Mouse (Mus musculus) hindbrain, embryonic 16.5 days (tissue): ENCODE results near the gene Gm49322. TPM values are rescaled to one million over a fixed set of nuclear protein-coding genes. Genes with fewer than 3 reads are reported as not detected.

ENCODE experiments used
- ATAC-seq: fragments of 200-750 bp; cut with Nextera tagmentation; 2 replicates; pipeline ENCODE4 v1.8.0; 2017; ENCODE audit warnings: moderate TSS enrichment, moderate library complexity
- H3K27ac ChIP-seq: fragments of 300-500 bp; sonication (generic); 2 replicates; pipeline ENCODE4 v1.5.1; 2014; ENCODE audit warnings: low read depth, mild to moderate bottlenecking, control low read depth, low read length, moderate library complexity
- H3K27me3 ChIP-seq: fragments of 300-500 bp; sonication (generic); replicated peaks from 2 replicates; pipeline ENCODE4 v1.6.1; 2014; ENCODE audit warnings: low read length; ENCODE audit not compliant: control insufficient read depth, insufficient read depth
- H3K36me3 ChIP-seq: fragments of 300-500 bp; sonication (generic); 2 replicates; pipeline ENCODE4 v1.6.1; 2014; ENCODE audit warnings: mild to moderate bottlenecking, low read length, moderate library complexity, mixed read lengths; ENCODE audit not compliant: control insufficient read depth, insufficient read depth
- H3K4me1 ChIP-seq: fragments of 300-500 bp; sonication (generic); 2 replicates; pipeline ENCODE4 v1.6.1; 2014; ENCODE audit warnings: low read depth, low read length; ENCODE audit not compliant: control insufficient read depth, insufficient read depth
- H3K4me2 ChIP-seq: fragments of 300-500 bp; sonication (generic); 2 replicates; pipeline ENCODE4 v1.6.1; 2014; ENCODE audit warnings: mild to moderate bottlenecking, low read length, control low read depth, moderate library complexity
- H3K4me3 ChIP-seq: fragments of 300-500 bp; sonication (generic); 2 replicates; pipeline ENCODE4 v1.5.1; 2014; ENCODE audit warnings: mild to moderate bottlenecking, low read length, control low read depth, moderate library complexity
- H3K9ac ChIP-seq: fragments of 300-500 bp; sonication (generic); 2 replicates; pipeline ENCODE4 v1.6.1; 2014; ENCODE audit warnings: low read depth, mild to moderate bottlenecking, control low read depth, low read length, moderate library complexity
- H3K9me3 ChIP-seq: fragments of 300-500 bp; sonication (generic); 2 replicates; pipeline ENCODE4 v1.6.1; 2014; ENCODE audit warnings: mild to moderate bottlenecking, low read length, moderate library complexity; ENCODE audit not compliant: control insufficient read depth
- WGBS: fragments of 180-500 bp; shearing (Covaris S2); extraction: QIAGEN DNeasy Blood & Tissue Kit; methylation state at CpG from one replicate; pipeline ENCODE4 v1.1.7; 2014; 5-methylcytosine and 5-hydroxymethylcytosine counted together
- polyA plus RNA-seq: library from polyadenylated mRNA; unstranded; fragments of >200 nt; fragmentation: Nextera tagmentation; extraction: Ambion mirVana; gene quantifications from 2 replicates; pipeline ENCODE4 v1.2.1, GENCODE M21; 2015

The Gm49322 gene
- polyA plus RNA-seq, 1 experiment from 2014 or later: 2.3 TPM

DNA sequence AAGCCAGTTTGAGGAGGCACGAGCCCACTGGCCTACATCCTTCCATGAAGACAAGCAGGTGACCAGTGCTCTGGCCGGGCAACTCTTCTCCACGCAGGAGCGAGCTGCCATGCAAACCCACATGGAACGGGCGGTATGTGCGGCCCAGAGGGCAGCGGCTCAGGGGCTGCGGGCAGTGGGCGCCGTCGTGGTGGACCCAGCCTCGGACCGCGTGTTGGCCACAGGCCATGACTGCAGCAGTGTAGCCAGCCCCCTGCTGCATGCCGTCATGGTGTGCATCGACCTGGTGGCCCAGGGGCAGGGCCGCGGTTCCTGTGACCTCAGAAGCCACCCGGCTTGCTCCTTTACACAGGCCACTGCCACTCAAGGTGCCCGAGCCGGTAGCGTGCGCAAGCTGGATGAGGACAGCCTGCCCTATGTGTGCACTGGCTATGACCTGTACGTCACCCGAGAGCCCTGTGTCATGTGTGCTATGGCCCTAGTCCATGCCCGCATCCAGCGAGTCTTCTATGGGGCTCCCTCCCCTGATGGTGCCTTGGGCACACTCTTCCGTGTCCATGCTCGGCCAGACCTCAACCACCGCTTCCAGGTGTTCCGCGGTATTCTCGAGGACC lies 1.0 kb downstream of the Gm49322 start:
- no peak overlapping the region for H3K27ac ChIP-seq
- no peaks in the 10 kb centered on the region for H3K9me3 ChIP-seq
- H3K36me3 ChIP-seq: peaks cover 28% of the 10 kb centered on the region
- no peak overlapping the region for H3K4me2 ChIP-seq
- 94% methylated on average over 34 of the region's 34 CpGs for WGBS
- no peak overlapping the region for H3K4me3 ChIP-seq
- H3K4me1 ChIP-seq: peaks cover 17% of the 10 kb centered on the region
- no peak for ATAC-seq
- H3K9ac ChIP-seq: no peak overlapping the region
- no peaks in the 10 kb centered on the region for H3K27me3 ChIP-seq

DNA sequence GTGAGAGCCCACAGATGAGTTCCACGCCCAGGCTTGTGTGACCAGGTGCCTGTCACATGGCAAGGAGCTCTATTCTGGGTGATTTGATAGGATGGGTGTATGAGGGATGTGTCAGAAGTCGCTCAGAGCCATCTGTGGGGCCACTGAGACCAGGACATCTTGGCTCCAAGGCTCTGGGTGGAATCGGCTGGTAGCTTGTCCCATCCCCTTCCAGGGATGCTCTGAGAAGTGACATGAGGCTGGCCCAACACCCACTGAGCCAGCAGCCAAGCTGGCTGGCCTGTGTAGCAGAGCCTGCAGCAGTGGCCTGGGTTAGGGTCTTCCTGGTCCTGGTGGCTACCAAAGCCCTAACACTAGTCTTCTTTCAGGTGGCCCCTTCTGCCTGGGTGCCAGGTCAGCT lies 2.6 kb downstream of the Gm49322 start:
- peaks cover 11% of the 10 kb centered on the region for H3K4me1 ChIP-seq
- no peak for ATAC-seq
- no peak overlapping the region for H3K4me2 ChIP-seq
- H3K9me3 ChIP-seq: no peaks in the 10 kb centered on the region
- no peaks in the 10 kb centered on the region for H3K27me3 ChIP-seq
- no peak overlapping the region for H3K4me3 ChIP-seq
- 94% methylated on average over 3 of the region's 3 CpGs for WGBS
- H3K27ac ChIP-seq: no peak overlapping the region
- peaks cover 28% of the 10 kb centered on the region for H3K36me3 ChIP-seq
- no peak overlapping the region for H3K9ac ChIP-seq

DNA sequence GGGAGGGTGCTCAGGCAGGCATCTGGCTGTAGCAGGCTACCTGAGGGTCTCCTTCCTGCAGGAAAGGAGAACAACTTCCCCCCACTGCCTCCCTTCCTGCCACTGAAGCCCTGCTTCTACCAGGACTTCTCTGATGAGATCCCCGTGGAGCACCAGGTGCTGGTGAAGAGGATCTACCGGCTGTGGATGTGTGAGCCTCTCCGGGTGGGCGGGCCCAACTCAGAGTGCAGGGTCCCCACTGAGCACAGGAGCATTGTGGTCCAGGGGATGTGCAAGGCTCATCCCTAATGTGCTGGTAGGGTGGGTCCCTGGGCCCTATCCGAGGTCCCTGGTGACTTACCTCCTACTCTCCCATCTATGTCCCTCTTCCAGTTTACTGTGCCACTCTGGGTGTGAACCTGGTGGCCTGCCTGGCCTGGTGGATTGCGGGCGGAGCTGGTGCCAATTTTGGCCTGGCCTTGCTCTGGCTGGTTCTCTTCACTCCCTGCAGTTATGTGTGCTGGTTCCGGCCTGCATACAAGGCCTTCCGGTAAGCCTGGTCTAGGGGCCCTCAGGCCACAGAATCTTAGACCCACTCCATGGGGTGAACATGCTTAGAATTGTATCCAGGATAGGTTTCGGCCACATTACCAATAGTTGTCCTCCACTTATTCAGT lies 3.6 kb downstream of the Gm49322 start:
- Histone ChIP-seq H3K4me2 (no peak overlapping the region), H3K9ac (no peak overlapping the region), H3K27ac (no peak overlapping the region), H3K4me1 (0 out of 2 replicates have a peak, but pooled peaks cover 2% of the 10 kb centered on the region), H3K4me3 (no peak overlapping the region), H3K9me3 (no peaks in the 10 kb centered on the region), H3K36me3 (peaks cover 30% of the 10 kb centered on the region), H3K27me3 (no peaks in the 10 kb centered on the region)
- no peak for ATAC-seq
- WGBS: 93% methylated on average over 10 of the region's 10 CpGs

DNA sequence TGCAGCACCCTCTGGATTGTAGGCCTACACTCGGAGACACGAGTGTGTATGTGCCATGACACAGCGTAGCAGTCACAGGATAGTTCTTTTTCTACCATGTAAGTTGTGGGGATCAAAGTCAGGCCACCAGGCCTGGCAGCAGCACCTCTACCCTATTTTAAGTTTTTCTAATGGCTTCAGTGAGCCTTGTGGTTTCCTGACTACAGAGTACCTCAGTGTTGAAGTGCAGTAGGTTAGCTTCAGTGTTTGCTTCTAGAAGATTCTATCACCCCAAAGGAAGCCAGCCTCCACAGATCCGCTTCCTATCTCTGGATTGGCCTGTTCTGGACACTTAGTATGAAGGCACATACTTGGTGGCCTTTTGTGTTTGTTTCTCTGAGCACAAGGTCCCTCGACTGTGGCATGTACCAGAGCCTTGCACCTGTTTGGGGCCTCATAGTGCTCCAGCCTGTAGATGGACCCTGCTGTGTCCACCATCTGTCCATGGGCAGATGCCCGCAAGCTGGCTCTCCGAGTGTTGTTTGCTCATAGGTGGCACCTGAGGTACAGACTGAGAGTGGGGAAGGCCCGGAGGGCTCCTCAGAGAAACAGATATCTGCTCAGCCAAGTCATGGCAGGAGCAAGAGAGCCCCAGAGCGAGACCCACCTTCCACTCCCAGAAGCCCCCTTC lies 4.4 kb downstream of the Gm49322 start:
- no peak for ATAC-seq
- Histone ChIP-seq H3K36me3 (peaks cover 37% of the 10 kb centered on the region), H3K27ac (no peak overlapping the region), H3K4me3 (no peak overlapping the region), H3K9me3 (no peaks in the 10 kb centered on the region), H3K4me2 (no peak overlapping the region), H3K9ac (no peak overlapping the region), H3K4me1 (no peaks in the 10 kb centered on the region), H3K27me3 (no peaks in the 10 kb centered on the region)
- 90% methylated on average over 9 of the region's 9 CpGs for WGBS

DNA sequence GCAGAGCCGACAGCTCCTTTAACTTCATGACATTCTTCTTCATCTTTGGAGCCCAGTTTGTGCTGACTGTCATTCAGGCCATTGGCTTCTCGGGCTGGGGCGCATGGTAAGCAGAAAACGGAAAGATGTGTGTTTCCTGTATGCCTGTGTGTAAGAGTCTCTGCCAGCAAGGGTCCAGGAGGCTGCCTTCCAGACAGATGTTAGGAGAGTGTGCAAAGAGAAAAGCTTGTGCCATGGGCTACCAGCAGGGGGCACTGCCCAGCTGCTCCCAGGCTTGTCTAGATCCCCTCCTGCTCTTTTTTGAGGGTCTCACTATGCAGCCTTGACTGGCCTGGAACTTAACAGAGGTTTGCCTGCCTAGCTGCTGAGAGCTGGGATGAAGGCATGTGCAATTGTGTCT lies 5.2 kb downstream of the Gm49322 start:
- Histone ChIP-seq H3K4me3 (no peak overlapping the region), H3K9me3 (no peaks in the 10 kb centered on the region), H3K9ac (no peak overlapping the region), H3K4me1 (no peaks in the 10 kb centered on the region), H3K4me2 (no peak overlapping the region), H3K27me3 (no peaks in the 10 kb centered on the region), H3K36me3 (peaks cover 40% of the 10 kb centered on the region), H3K27ac (no peak overlapping the region)
- 80% methylated on average over 4 of the region's 4 CpGs for WGBS
- no peak for ATAC-seq

DNA sequence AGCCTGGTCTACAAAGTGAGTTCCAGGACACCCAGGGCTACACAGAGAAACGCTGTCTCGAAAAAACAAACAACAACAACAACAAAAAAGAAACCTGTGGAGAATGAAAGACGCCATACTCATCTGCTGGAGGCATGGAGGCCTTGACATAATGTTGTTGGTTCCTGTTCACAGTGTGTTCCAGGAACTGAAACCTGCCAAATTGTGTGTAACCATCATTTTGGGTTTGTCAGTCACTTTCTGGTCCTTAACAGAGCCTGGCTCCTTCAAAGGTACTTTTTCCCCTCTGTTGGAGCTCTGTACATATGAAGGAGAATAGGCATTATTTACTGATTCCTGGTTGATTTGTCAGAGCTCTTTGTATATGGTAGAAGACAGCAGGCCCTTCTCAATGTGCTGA lies 6.1 kb downstream of the Gm49322 start:
- Histone ChIP-seq H3K4me2 (no peak overlapping the region), H3K36me3 (peaks cover 32% of the 10 kb centered on the region), H3K27ac (no peak overlapping the region), H3K4me3 (no peak overlapping the region), H3K4me1 (no peaks in the 10 kb centered on the region), H3K9ac (no peak overlapping the region), H3K9me3 (no peaks in the 10 kb centered on the region), H3K27me3 (no peaks in the 10 kb centered on the region)
- WGBS: 94% methylated on average over 3 of the region's 3 CpGs
- no peak for ATAC-seq

DNA sequence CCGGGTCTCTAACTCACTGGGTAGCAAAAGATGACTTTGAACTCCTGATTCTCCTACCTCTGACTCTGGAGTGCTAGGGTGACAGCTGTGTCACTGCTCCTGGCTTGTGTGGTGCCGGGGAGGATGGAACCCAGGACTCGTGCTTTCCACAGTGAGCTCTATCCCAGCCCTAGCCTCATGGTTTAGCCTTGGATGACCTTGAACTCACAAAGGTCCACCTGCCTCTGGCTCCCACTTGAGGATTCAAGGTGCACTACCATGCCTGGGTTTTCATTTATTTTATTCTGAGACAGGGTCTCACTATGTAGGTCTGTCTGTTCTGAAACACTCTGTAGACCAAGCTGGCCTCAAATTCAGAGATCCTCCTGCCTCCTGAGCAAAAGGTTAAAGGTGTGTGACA lies 8.0 kb downstream of the Gm49322 start:
- H3K4me3 ChIP-seq: no peak overlapping the region
- H3K36me3 ChIP-seq: peaks cover 23% of the 10 kb centered on the region
- H3K4me2 ChIP-seq: no peak overlapping the region
- 80% methylated on average over 3 of the region's 3 CpGs for WGBS
- no peak overlapping the region for H3K27ac ChIP-seq
- no peak overlapping the region for H3K9ac ChIP-seq
- ATAC-seq: no peak
- no peaks in the 10 kb centered on the region for H3K27me3 ChIP-seq
- no peaks in the 10 kb centered on the region for H3K9me3 ChIP-seq
- H3K4me1 ChIP-seq: no peaks in the 10 kb centered on the region

DNA sequence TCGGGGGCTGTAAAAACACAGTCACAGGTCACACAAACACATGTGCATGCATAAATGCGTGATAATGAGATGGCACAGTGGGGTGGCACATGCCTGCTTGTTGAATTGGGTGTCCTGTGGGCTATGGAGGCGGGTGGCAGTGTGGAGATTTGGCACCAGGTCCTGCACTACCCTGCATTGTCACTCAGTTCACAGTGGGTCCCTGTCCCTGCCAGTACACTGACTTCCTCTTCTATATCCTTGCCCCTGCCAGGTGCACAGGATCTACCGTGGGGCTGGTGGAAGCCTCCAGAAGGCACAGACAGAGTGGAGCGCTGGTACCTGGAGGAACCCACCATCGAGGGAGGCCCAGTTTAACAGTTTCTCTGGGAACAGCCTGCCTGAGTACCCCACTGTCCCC lies 8.5 kb downstream of the Gm49322 start:
- no peaks in the 10 kb centered on the region for H3K9me3 ChIP-seq
- ATAC-seq: no peak
- peaks cover 18% of the 10 kb centered on the region for H3K36me3 ChIP-seq
- no peaks in the 10 kb centered on the region for H3K4me1 ChIP-seq
- WGBS: 87% methylated on average over 6 of the region's 6 CpGs
- H3K4me3 ChIP-seq: no peak overlapping the region
- no peak overlapping the region for H3K4me2 ChIP-seq
- no peak overlapping the region for H3K27ac ChIP-seq
- H3K27me3 ChIP-seq: no peaks in the 10 kb centered on the region
- H3K9ac ChIP-seq: no peak overlapping the region

DNA sequence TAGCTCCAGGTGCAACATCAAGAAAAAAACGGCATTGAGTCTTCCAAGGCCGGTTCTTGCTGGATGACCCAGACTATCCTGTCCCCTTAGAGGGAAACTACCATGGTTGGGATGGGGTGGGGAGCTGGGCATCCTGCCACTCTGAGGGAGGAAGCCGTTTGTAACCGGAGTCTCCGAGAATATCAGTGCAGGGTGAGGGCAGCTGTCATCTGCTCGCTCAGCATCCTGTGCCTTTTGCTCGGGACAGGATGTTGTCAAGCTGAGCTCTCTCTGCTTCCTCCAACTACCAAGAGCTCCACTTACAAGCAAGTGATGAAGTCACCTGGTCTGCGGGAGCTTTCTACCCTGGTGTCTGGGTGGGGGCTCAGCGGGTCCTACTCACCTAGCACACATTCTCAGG lies 12.4 kb downstream of the Gm49322 start:
- WGBS: 75% methylated on average over 9 of the region's 9 CpGs
- Histone ChIP-seq H3K27me3 (no peaks in the 10 kb centered on the region), H3K9ac (no peak overlapping the region), H3K4me1 (peaks cover 8% of the 10 kb centered on the region), H3K27ac (no peak overlapping the region), H3K4me2 (no peak overlapping the region), H3K36me3 (peaks cover 13% of the 10 kb centered on the region), H3K9me3 (no peaks in the 10 kb centered on the region), H3K4me3 (no peak overlapping the region)
- ATAC-seq: no peak
